Mouse (Mus musculus): Measurements from ENCODE around the gene Ugcg. TPM values are rescaled to one million over a fixed set of nuclear protein-coding genes. Genes with fewer than 3 reads are reported as not detected.

Gene Ugcg
- polyA plus RNA-seq, 1 experiment from 2014 or later = 13.6 TPM

DNA sequence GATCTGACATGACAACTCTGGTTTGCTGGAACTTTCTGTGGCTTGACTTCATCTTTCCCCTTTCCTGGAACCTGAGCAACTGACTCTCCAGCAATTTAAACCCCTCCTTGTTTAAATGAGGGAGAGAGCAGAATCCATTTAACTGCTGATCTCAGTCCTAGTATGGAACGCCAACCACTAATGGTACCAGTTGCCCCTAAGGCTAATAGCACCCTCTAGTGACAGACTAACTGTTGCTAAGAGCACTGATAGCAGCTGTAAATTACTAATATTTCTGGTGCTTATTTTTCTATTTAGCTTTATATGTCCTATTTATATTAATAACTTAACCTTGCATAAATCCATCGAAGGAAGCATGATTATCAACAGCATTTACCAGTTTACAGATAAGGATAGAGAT, 74.4 kb downstream of the Ugcg start:
- no peak overlapping the region for H3K27ac ChIP-seq
- 94% methylated on average over 2 of the region's 2 CpGs for WGBS

DNA sequence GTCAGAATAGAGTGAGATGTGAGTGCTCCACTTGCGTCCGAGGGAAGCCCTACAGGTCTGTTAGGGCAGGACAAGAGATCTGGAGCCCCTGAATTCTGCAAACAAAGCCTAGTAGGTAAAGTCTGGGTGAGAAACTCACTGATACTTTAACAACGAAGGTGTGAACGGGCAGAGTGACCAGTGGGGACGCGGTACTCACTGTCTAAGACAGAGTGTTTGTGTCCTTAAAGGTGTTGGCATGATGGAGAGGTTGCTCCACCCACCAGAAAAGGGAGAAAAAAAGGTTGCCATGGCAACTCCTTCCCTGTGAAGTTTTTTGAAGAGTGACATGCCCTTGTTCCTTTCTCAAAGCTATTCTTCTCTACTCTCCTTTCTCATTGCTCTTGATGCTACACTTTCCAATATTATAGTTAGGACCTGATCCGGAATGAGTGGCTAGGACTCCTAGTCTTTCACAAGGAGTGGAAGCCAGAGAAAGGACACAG, 75.6 kb downstream of the Ugcg start:
- Histone ChIP-seq H3K27ac (no peak overlapping the region), H3K9ac (no peak overlapping the region), H3K4me3 (no peak overlapping the region), H3K4me2 (replicated peaks) (no peak overlapping the region), H3K36me3 (no peaks in the 10 kb centered on the region), H3K27me3 (no peaks in the 10 kb centered on the region), H3K9me3 (peaks cover 8% of the 10 kb centered on the region), H3K4me1 (no peaks in the 10 kb centered on the region)
- no peak for ATAC-seq (ENCODE audit: insufficient number of reproducible peaks, insufficient read depth, low FRiP score, low TSS enrichment)
- 91% methylated on average over 7 of the region's 7 CpGs for WGBS

More for the DNA sequence above, 74.4 kb downstream of the Ugcg start:
- Histone ChIP-seq H3K27me3 (no peaks in the 10 kb centered on the region), H3K4me1 (no peaks in the 10 kb centered on the region), H3K9me3 (0 out of 2 replicates have a peak, but pooled peaks cover under 1% of the 10 kb centered on the region), H3K4me3 (no peak overlapping the region), H3K9ac (no peak overlapping the region), H3K4me2 (replicated peaks) (no peak overlapping the region), H3K36me3 (no peaks in the 10 kb centered on the region)
- no peak for ATAC-seq (ENCODE audit: insufficient number of reproducible peaks, insufficient read depth, low FRiP score, low TSS enrichment)

DNA sequence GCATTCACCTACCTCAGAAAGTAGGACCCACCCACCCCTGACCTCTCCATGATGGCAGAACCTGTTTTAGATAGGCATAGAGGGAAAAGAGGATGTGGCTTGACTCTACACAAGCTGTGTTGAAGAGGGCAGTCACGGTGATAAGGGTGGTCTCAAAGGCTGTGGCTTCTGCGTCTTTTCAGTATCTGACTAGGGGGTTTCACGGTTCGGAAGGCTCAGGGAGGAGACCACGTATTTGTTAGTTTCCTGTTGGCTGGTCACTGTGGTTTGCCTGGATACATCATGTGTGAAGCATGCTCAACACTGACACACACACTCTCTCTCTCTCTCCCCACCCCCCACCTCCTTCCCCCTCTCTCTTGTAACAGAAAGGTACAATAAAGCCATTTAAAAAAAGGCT, 76.1 kb downstream of the Ugcg start:
- H3K4me1 ChIP-seq = no peaks in the 10 kb centered on the region
- H3K9ac ChIP-seq = no peak overlapping the region
- 81% methylated on average over 5 of the region's 5 CpGs for WGBS
- H3K4me2 ChIP-seq (replicated peaks) = no peak overlapping the region
- H3K36me3 ChIP-seq = no peaks in the 10 kb centered on the region
- no peaks in the 10 kb centered on the region for H3K27me3 ChIP-seq
- no peak overlapping the region for H3K27ac ChIP-seq
- ATAC-seq (ENCODE audit: insufficient number of reproducible peaks, insufficient read depth, low FRiP score, low TSS enrichment) = no peak
- no peak overlapping the region for H3K4me3 ChIP-seq
- peaks cover 11% of the 10 kb centered on the region for H3K9me3 ChIP-seq

DNA sequence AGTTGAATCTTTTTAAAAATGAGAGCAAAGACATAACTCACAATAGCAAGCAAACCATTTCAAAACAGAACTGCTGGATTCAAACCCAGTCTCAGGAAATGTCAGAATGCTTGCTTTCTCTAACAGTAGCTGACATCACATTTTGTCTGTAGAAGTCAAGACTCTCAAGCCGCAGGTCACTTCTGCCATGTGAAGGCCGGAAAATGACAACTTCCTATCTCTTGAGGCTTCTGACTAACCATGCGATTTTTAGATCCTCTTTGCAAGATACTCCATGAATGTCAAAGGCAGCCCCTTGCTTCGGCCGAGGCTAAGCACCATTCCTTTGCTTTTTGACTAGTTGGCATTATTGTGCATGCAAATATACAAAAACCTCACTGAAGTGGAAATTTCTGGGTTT, 76.6 kb downstream of the Ugcg start:
- no peak for ATAC-seq (ENCODE audit: insufficient number of reproducible peaks, insufficient read depth, low FRiP score, low TSS enrichment)
- no peak overlapping the region for H3K27ac ChIP-seq

More for the DNA sequence above, 76.6 kb downstream of the Ugcg start:
- H3K36me3 ChIP-seq = no peaks in the 10 kb centered on the region
- no peaks in the 10 kb centered on the region for H3K27me3 ChIP-seq
- H3K4me1 ChIP-seq = no peaks in the 10 kb centered on the region
- no peak overlapping the region for H3K4me2 ChIP-seq (replicated peaks)
- no peak overlapping the region for H3K9ac ChIP-seq
- WGBS = 93% methylated on average over 5 of the region's 5 CpGs
- no peak overlapping the region for H3K4me3 ChIP-seq
- H3K9me3 ChIP-seq = peaks cover 11% of the 10 kb centered on the region

Other genes starting within 250 kb of the Ugcg start
- gene Zkscan16, start 245.6 kb upstream of the Ugcg start, polyA plus RNA-seq (2016; fragmentation: Nextera tagmentation; extraction: Ambion mirVana) = 1.3 and 1.5 TPM in 2 replicates
- gene Ptgr1, start 202.1 kb upstream of the Ugcg start, polyA plus RNA-seq (2016; fragmentation: Nextera tagmentation; extraction: Ambion mirVana) = 21.3 and 24.2 TPM in 2 replicates
- 11.0 and 11.4 TPM in 2 replicates for gene Dnajc25, start 194.2 kb upstream of the Ugcg start, polyA plus RNA-seq (2016; fragmentation: Nextera tagmentation; extraction: Ambion mirVana)
- 15.4 and 17.9 TPM in 2 replicates for gene Gm20503, start 186.0 kb upstream of the Ugcg start, polyA plus RNA-seq (2016; fragmentation: Nextera tagmentation; extraction: Ambion mirVana)
- 181 and 183 TPM in 2 replicates for gene Gng10, start 154.2 kb upstream of the Ugcg start, polyA plus RNA-seq (2016; fragmentation: Nextera tagmentation; extraction: Ambion mirVana)
- not detected in 2 replicates for gene AI481877, start 50.3 kb upstream of the Ugcg start, polyA plus RNA-seq (2016; fragmentation: Nextera tagmentation; extraction: Ambion mirVana)
- gene Susd1, start 249.4 kb downstream of the Ugcg start, polyA plus RNA-seq (2016; fragmentation: Nextera tagmentation; extraction: Ambion mirVana) = 1.9 and 2.1 TPM in 2 replicates

Data from embryonic facial prominence, embryonic 12.5 days (tissue).